Mouse (Mus musculus): ENCODE results near the gene Rcsd1.

DNA sequence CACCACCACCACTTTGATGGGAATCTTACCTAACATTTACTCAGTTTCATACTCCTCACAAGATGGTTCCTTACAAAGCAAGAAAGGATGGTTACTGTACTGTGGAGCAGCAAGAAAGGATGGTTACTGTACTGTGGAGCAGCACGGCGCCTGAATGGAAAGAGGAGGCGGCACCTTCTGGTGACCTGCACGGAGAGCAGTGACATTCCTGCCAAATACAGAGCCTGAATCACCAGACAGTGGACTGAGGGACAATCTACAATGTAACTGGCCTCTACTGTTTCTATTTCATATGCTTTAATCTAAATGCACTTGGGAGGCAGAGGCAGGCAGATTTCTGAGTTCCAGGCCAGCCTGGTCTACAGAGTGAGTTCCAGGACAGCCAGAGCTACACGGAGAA, 84.5 kb downstream of the Rcsd1 start:
- TF ChIP-seq POLR2A (IDR thresholded peaks at IDR 0.05; ENCODE audit: insufficient read length, low read depth) (no peak), MAX (IDR thresholded peaks at IDR 0.05; ENCODE audit: low read depth) (no peak), USF1 (IDR thresholded peaks at IDR 0.05; ENCODE audit: low read depth) (no peak), POLR2AphosphoS2 (IDR thresholded peaks at IDR 0.05; ENCODE audit: insufficient read length, low read depth) (no peak), CEBPB (IDR thresholded peaks at IDR 0.05; ENCODE audit: insufficient read depth, poor library complexity, severe bottlenecking) (no peak), TCF3 (IDR thresholded peaks at IDR 0.05; ENCODE audit: insufficient read length, low read depth) (no peak), MYOD1 (IDR thresholded peaks at IDR 0.05; ENCODE audit: control insufficient read depth in 1 of 3, insufficient read length in 2 of 3, low read depth in 2 of 3) (no peak), TCF12 (IDR thresholded peaks at IDR 0.05; ENCODE audit: insufficient read depth, poor library complexity, severe bottlenecking) (no peak)

All from myocyte (in vitro differentiated cells).